Mouse (Mus musculus) cerebellum, adult 2 months (tissue): ENCODE measurements at regions not wholly inside any gene's neighbourhood (a gene's known extent, or its start where the extent isn't known, plus 50 kb on each side); places are given as distances from the start of the nearest gene placed in this dataset.

Source experiments
- DNase-seq, 2 experiments: peaks; one replicate each; pipeline ENCODE4 v3.0.0; 2021
- H3K27ac ChIP-seq: fragments of 200-500 bp; 2 replicates; pipeline ENCODE4 v1.5.1; 2012; ENCODE audit warnings: low read length, control low read depth, inconsistent platforms; ENCODE audit not compliant: insufficient read depth
- H3K27me3 ChIP-seq: fragments of 200-500 bp; 2 replicates; pipeline ENCODE4 v1.6.1; 2012; ENCODE audit warnings: inconsistent platforms, mild to moderate bottlenecking, low read length, moderate library complexity; ENCODE audit not compliant: control insufficient read depth, insufficient read depth
- H3K4me1 ChIP-seq: fragments of 200-500 bp; 2 replicates; pipeline ENCODE4 v1.6.1; 2011; ENCODE audit warnings: low read length; ENCODE audit not compliant: control insufficient read depth, insufficient read depth
- H3K4me3 ChIP-seq: fragments of 200-500 bp; replicated peaks from 2 replicates; pipeline ENCODE3; 2011; ENCODE audit warnings: mild to moderate bottlenecking, low read depth, low read length, control low read depth; ENCODE audit not compliant: insufficient read depth
- CTCF ChIP-seq: fragments of 200-500 bp; IDR thresholded peaks from 2 replicates; pipeline ENCODE4 v1.5.1; 2011; ENCODE audit warnings: low read depth, mild to moderate bottlenecking, control low read depth, low read length, moderate library complexity, borderline replicate concordance; ENCODE audit not compliant: insufficient read depth
- POLR2A ChIP-seq: fragments of 200-500 bp; IDR thresholded peaks from 2 replicates; pipeline ENCODE4 v1.6.1; 2011; ENCODE audit warnings: low read length, control low read depth, borderline replicate concordance; ENCODE audit not compliant: insufficient read depth
- WGBS: fragments of 180-500 bp; shearing (Covaris S2); methylation state at CpG from one replicate; pipeline ENCODE4 v1.1.7; 2018; 5-methylcytosine and 5-hydroxymethylcytosine counted together

GRCm38 (mm10) chr14:85286203-85286602, 842.8 kb downstream of the Pcdh17 start:
- Histone ChIP-seq H3K27me3 (no peaks in the 10 kb centered on the region), H3K27ac (no peak overlapping the region), H3K4me1 (no peaks in the 10 kb centered on the region), H3K4me3 (no peak overlapping the region)
- WGBS = 88% methylated on average over 1 of the region's 1 CpGs
- DNase-seq = no peak
- no peak for TF ChIP-seq POLR2A
- no peak for TF ChIP-seq CTCF

DNA sequence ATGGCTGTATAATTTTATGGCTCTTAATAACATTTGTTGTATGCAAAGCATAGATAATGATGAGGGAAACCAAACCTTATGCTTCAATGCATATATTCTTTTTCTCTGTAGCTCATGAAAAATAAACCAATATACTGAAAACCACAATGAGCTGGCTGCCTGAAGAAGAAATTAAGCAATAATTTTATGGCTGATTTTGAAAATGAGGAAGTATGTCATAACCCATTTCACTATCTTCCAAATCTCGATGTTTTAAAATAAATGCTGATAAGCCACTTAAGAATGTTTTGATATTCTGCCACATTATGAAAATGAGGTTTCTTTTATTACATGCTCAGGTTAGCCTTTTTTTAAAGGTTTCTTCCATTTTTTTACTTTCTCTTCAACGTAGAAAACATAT, 844.1 kb downstream of the Pcdh17 start:
- DNase-seq = no peak
- no peak overlapping the region for H3K4me3 ChIP-seq
- no peaks in the 10 kb centered on the region for H3K27me3 ChIP-seq
- H3K27ac ChIP-seq = no peak overlapping the region
- H3K4me1 ChIP-seq = no peaks in the 10 kb centered on the region
- whole genome bisulfite sequencing = 90% methylated on average over 2 of the region's 2 CpGs
- TF ChIP-seq POLR2A = no peak
- no peak for TF ChIP-seq CTCF

DNA sequence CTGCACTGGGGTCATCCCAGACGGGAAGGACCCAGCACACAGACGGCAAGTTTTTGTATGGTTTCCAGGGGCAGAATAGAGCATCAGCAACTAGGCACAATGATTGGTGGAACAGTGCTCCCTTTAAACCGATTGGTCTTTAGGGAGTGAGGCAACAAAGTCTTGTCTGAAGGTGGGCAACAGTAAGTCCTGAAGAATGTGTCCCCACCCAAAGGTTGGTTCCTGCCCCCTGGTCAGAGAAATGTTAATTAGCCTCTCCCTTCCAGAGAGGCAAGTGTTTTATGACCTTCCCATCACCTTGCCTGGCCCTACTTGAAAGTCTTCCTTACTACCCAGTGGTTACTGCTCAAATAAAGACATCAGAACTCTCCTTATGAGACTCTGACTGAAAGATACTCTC, 855.6 kb downstream of the Pcdh17 start:
- TF ChIP-seq CTCF (no peak), POLR2A (no peak)

GRCm38 (mm10) chr14:85320679-85321078, 877.3 kb downstream of the Pcdh17 start:
- no peaks in the 10 kb centered on the region for H3K4me1 ChIP-seq
- TF ChIP-seq CTCF (no peak), POLR2A (no peak)
- H3K27me3 ChIP-seq = no peaks in the 10 kb centered on the region
- H3K4me3 ChIP-seq = no peak overlapping the region
- no peak for DNase-seq
- H3K27ac ChIP-seq = no peak overlapping the region
- 54% methylated on average over 2 of the region's 2 CpGs for WGBS

More for the DNA sequence above, 855.6 kb downstream of the Pcdh17 start:
- 81% methylated on average over 3 of the region's 3 CpGs for WGBS
- DNase-seq = no peak
- Histone ChIP-seq H3K4me1 (no peaks in the 10 kb centered on the region), H3K27me3 (no peaks in the 10 kb centered on the region), H3K4me3 (no peak overlapping the region), H3K27ac (no peak overlapping the region)

DNA sequence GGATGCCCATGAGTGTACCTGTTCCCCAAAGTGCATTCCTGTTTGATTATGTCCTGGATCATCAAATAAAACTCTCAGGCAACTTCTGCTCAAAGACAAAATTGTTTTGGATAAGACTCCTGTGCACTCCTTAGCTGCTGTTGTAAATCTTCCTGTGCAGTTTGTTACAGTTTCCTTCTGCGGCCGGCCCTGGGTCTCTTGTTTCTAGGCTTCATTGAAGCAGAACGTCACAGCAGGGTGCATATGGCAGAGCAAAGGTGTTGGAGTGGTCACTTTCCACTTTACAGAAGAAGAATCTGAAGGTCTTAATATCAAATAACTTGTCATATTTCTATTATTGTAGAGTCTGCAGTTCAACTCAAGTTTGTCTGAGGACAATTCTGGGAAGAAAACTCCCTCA, 889.9 kb downstream of the Pcdh17 start:
- H3K4me3 ChIP-seq = no peak overlapping the region
- H3K4me1 ChIP-seq = no peaks in the 10 kb centered on the region
- TF ChIP-seq CTCF (no peak), POLR2A (no peak)
- WGBS = 58% methylated on average over 3 of the region's 3 CpGs
- H3K27ac ChIP-seq = no peak overlapping the region
- DNase-seq = no peak
- H3K27me3 ChIP-seq = no peaks in the 10 kb centered on the region

- Histone ChIP-seq H3K4me1 (no peaks in the 10 kb centered on the region), H3K4me3 (no peak overlapping the region), H3K27me3 (no peaks in the 10 kb centered on the region), H3K27ac (no peak overlapping the region)
- DNase-seq = no peak
- WGBS = 85% methylated on average over 3 of the region's 3 CpGs
- TF ChIP-seq CTCF = no peak
Observed at GRCm38 (mm10) chr14:85337182-85337581, 893.8 kb downstream of the Pcdh17 start.

DNA sequence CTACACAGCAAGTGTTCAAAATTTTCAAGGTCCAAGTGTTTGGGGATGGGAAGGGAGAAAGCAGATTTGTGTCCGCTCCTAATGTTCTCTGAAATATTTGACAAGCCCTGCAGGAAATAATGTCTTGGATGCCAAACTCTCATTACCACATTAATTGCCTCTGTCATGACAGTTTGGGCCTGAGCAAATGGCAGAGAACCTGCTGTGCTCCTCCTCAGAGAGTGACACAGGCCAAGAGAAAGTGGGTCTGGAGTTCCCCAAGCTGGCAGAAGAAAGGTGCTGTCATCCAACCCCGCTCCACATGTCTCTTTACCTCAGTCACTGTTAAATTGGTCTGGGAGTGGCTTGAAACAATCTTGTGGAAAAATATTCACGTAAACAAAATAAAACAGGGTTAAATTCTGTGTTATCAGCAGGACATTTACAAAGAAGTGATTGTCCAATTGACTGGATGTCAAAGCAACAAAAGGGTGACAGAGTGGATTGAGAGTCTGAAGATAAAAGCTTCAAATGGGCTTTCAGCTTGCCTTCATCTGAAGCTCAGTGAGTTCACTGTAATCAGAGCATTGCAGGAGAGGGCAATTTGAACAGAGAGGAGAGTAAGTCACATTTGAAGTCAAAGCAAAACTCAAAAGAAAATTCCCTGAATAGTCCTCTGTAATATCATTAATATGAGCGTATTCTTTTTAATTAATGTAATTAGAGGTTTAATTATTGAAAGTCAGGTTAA, 911.4 kb downstream of the Pcdh17 start:
- Histone ChIP-seq H3K4me1 (no peaks in the 10 kb centered on the region), H3K4me3 (no peak overlapping the region), H3K27me3 (no peaks in the 10 kb centered on the region), H3K27ac (no peak overlapping the region)
- WGBS = 24% methylated on average over 4 of the region's 4 CpGs
- DNase-seq = peak in 1 of 2 experiments; percentile 36
- TF ChIP-seq POLR2A = no peak
- no peak for TF ChIP-seq CTCF

DNA sequence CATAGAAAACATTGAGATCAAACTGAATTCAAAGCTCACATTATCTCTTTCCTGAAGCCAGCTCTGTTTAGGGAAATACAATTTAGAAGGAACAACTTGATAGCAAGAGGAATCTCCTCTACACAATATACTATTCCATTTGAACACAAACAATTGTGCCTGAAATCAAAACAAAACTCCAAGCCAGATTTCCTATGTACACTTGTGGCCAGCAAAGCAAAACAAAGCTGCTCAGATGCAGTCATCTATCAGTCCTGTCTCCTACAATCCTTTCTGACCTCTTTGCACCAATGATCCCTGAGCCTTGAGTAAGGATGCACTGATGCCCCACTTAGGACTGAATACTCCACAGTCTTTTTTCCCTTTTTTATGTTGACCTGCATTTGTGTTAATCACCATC, 920.2 kb downstream of the Pcdh17 start:
- H3K4me3 ChIP-seq = no peak overlapping the region
- H3K27ac ChIP-seq = no peak overlapping the region
- H3K27me3 ChIP-seq = no peaks in the 10 kb centered on the region
- no peak for TF ChIP-seq CTCF
- no peak for TF ChIP-seq POLR2A
- no peaks in the 10 kb centered on the region for H3K4me1 ChIP-seq
- DNase-seq = no peak

- no peak for DNase-seq
- WGBS = 94% methylated on average over 1 of the region's 1 CpGs
- no peak for TF ChIP-seq POLR2A
- TF ChIP-seq CTCF = no peak
Observed at GRCm38 (mm10) chr14:85373312-85373711, 929.9 kb downstream of the Pcdh17 start.

More at GRCm38 (mm10) chr14:85373312-85373711, 929.9 kb downstream of the Pcdh17 start:
- no peak overlapping the region for H3K27ac ChIP-seq
- H3K4me1 ChIP-seq = no peaks in the 10 kb centered on the region
- H3K4me3 ChIP-seq = no peak overlapping the region
- no peaks in the 10 kb centered on the region for H3K27me3 ChIP-seq
